Mouse (Mus musculus) Muller cell, postnatal 12 days (primary cell): Measurements from ENCODE around the gene Spata17.

Experiments used
- DNase-seq: peaks from one replicate; pipeline ENCODE4 v3.0.0-alpha.2; 2015; ENCODE audit errors: inconsistent ontology term

Gene Spata17

DNA sequence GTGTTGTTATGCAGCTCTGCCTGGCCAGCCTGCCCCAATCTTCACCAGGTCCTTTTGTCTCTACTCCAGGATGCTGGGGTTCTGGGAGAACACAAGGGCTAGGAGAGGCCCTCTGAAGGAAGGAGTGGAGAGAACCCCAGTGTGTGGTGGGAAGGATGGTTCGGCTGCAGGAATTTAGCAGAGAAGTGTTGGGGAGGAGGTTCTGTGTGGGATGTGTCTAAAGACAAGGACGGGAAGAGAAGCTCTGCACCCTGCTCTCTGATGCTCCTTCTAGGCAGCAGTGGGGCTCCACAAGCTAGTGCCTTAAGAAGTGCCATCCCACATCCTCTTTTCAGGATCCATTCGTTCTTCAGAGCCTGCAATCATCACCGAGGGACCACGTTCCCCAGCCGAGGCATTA is 129.2 kb downstream of the Spata17 start:
- DNase-seq = no peak

DNA sequence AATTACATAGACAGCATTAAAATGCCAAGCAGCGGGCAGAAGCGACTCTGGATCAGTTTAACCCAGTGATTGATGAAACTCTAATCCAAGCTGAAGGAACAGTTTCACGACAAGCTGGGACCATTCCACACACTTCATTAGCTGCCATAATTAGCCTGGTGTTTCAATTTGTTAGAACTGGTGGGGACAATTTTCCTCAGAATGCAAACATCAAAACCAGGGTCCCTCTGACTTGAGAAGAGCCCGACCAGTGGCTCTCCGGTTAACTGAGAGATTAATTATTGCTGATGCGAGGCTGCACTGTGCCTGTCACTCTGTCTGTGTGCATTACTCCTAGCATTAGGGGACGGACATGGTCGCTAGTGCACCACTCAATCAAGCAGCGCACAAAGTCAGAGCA is 137.9 kb downstream of the Spata17 start:
- DNase-seq = no peak

DNA sequence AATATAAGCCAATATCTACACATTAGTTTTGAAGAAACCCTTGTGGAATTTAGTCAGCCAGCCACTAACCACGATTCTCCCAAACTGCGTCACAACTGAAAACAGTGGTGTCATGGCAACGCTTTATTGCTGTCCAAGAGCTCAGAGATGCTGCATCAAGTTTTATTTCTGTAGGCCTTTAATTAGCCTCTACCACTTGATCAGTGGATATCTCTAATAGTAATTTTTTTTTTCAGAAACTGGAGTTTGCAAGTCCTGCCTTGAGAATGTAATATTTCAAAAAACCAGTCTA is 138.3 kb downstream of the Spata17 start:
- DNase-seq = peak; percentile 70

DNA sequence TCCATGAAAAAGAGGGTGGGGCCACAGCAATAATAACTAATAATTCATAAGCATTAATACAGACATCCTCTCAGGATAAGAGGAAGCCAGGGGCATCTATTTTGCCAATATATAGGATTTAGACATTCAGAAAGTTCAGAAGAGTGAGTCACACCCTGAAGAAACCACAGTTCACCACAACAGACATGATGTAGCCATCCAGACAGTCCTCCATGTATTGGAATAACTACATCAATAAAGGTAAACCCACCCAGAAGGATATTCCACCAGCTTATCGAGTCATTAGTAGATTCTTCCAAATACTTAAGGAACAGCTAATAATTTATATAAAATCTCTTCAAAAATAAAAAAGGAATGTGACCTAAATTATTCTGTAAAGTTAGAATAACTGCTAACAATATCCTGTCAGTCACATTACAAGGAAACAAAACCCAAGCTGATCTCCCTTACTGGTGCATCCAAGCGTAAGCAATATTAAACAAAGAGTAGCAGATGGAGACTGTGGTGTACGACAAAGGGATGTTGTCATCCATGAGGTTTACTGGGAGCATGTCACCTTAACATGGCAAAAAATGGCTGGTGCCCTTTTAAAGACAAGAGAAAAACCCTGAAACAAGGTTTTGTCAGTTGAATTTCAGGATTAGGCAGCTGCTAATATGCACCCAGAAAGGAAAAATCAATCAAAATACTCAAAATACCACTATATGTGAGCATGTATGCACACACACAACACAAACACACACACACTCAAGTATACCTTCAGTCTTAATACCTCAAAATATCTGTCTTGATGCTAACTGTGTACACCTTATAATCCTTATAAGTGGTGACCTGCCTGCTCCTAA is 138.8 kb downstream of the Spata17 start:
- peak; percentile 75 for DNase-seq

DNA sequence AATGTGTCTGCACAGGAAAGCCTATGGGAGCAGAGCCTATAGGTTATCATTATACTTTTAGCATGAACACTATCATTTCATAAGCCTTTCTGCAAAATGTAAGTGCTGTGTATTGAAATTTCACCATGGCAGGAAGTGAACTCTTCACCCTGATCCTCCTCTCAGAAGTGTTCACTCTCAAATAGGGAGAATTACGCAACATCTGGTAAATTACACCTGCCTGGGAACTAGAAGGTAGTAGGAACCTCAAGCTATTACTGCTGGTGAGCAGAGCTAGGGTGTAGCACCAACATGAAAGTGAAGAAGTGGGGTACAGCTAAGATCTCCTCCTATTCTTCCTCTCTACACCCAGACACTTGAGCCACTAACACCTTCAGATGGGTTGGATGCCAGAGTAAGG is 155.4 kb downstream of the Spata17 start:
- DNase-seq = no peak

DNA sequence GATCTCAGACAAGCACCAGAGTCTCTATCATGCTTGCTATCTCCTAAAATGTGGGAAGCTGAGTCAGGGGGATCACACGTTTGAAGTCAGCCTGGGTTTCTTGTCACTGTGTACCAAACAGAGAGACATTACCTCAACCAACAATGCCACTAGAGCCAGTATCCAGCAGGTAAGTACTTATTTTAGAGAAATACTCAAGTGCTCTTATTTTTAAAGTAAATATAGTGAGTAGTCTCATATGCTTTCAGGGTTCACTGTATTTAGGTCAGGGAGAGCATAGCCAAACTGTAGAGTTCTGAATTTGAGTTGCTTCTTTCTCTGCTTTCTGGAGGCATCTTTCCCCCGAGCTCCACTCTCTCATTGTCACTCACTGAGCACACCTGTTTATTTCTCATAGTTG is 160.9 kb downstream of the Spata17 start:
- no peak for DNase-seq

DNA sequence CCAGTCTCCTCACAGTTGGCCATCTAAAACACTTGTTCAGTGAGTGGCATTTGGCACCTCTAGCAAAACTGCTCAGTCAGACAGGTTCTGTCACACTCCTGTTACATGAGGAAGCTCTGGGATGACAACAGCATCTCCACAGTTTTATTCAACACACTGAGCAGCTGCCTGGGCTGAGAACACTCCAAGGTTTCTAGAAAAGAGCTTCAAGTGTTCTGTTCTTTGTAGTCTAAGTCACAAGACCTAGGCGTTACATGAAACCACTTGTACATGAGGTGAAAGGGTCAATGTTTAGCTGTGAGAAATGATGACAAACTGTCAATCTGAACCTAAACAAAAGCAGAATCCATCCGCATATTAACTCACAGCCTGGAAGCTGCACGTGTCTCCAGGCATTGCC is 161.4 kb downstream of the Spata17 start:
- DNase-seq = no peak

DNA sequence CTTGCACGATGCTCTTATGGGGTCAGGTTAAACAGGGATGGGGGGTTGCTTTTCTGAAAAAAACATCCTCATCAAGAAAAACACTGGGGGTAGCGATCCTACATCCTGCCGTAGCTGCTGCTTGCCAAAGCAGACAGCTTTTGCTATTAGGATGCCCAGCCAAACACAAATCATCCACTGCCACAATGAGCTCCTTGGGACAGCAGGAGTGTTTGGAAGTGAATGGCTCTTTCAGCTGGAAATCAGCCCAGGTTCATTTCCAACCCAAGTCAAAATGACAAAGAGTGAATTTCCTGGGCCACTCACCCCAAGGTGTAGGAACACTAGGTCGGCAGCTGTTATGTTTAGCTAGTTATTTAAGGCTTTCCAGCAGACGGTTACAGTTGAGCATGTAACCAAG is 162.7 kb downstream of the Spata17 start:
- peak; percentile 46 for DNase-seq

DNA sequence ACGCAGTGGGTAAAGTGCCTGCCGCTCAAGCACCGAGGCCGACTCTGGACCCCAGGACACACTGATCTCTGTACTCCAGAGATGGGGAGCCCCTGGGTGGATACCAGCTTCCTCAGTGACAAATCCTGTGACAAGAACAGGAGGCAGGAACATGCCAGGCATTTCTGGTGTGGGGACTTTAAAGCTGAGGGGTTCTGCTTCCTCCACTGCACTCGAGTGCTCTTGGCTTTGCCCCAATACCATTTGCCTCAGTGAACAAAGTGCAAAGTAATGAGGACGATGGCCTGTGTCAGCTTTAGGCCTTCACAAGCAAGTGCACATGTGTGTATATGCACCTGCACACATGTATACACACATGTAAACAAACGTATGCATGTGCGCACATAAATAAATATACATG is 164.0 kb downstream of the Spata17 start:
- DNase-seq = no peak

DNA sequence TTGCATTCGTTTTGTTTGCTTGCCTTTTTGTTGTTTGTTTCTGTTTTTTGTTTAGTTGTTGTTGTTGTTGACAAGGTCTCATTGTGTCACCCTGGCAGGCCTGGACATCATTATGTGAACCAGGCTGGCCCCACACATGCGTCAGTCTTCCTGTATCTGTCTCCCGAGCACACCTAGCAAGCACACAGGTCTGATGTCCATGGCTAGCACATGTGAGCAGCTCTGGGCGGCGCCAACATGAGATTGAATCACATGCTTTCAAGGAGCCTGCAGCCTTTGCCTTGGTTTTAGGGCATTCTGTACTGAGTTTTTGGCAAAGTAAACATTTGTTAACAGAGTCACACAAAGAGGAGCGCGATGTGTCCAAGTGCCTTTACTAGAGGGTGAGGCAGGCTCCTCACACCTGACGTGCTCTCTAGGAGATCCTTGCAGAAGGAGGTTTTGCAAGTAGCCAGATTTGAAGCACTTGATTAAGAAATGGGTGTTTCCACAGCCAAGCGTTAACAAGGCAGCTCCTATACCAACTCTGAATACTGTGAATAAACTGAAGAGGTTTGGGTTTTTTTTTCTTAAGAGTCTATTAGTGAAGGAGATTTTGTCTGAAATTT is 166.5 kb downstream of the Spata17 start:
- no peak for DNase-seq

DNA sequence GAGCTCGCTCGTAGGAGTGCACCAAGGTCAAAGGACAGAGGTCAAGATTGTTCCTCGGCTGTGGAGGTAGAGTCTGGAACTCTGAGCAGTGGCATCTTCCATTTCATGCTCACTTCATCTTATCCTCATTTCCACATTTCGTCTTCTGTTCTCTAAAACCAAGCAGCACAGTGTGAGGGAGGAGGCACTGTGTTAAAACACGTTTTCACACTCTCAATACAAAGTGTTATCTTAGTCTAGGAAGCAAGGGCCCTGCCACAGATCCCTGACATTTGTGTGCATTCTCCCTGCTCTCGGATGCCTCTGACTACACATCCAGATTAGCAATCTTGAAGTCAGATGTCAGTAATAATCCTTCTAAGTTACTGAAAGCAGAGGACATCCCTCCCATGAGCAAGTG is 170.5 kb downstream of the Spata17 start:
- DNase-seq = no peak

DNA sequence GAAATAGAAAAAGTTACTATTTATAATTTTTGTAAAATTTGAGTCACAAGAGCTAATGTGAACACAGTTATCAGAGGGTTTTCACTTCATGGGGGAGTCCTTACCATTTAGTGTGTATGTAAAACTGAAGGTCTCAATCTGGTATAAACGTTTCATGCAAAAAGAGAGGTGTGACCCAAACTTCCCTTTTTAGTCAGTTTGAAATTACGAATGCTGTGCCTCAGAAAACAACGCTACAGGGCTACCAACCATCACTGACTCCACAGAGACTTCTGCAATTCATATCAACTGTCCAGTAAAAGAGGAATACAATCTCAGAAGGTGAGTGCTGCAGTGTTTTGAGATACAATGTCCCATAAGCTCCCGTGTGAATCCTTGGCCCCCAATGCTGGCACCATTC is 175.5 kb downstream of the Spata17 start:
- no peak for DNase-seq

DNA sequence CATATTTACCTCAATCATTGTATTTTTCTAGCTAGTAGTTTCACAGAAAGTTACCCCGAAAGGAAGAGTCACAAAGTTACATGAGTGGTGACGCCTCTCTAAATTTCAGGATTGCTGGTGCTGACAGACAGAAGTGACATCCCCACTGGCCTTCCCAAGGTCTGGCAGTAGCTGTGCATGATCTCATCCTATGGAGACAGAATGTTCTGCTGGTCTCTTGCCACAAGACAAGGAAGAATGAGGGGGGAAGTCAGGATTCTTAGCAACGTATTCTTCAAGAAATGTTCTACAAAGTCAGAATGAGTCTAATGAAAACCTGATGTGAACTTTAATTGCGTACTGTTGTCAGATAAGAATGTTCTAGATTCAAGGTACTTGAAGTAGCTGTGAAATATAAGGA is 179.5 kb downstream of the Spata17 start:
- DNase-seq = no peak

DNA sequence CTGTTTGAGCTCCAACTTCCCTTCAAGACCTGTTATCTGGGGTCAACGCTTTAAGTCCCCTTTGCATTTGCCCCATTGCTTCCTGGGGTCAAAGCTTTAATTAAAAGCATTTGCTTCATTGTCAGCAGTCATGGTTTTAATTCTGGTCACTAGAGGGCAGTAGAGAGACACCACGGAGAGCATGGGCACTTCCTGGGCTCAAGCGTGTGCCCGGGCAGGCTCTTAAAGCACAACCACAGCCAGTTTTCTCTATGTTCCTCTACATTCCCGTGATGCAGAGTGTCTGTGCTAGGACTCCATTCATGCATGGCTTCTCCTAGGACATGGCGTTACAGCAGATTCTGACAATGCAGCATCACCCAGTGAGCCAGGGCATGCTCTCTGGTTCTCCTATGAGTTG is 183.5 kb downstream of the Spata17 start:
- DNase-seq = peak; percentile 17

DNA sequence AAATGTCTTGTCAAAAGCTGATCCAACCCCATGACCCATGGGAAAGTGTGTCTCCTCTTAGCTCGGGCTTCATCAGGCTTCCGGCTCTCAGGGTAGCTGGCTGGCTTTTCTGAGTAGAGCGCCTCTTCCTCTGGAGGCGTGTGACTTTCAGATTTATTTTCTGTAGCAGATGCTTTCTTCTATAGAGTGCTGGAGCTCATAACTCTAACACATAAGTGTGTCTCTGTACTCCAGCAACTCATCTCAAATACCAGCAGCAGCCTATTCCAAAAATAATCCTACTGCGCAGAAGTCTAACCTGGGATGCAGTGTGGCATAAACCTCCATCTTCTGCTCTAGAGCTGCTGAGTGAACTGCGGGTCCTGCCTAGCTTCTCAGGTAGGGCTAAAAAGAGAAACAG is 186.4 kb downstream of the Spata17 start:
- DNase-seq = no peak

DNA sequence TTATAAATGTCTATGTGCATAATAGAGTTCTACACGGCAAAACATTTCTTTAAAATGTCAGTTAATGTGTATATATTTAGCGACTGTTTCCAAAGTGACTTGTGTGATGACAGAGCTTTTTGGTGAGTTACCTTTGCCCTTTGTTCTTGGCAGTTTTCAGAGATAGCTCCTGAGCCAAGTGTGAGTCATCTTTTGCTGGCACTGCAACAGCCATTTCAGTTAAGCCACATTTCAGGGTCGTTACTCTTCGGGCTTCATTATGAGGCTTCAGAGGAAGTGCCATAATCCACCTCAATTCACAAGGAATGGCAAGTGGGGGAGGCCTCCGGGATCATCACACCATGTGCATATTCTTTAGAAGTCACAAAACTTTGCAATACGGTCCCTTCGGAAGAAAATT is 195.3 kb downstream of the Spata17 start:
- DNase-seq = peak; percentile 84

DNA sequence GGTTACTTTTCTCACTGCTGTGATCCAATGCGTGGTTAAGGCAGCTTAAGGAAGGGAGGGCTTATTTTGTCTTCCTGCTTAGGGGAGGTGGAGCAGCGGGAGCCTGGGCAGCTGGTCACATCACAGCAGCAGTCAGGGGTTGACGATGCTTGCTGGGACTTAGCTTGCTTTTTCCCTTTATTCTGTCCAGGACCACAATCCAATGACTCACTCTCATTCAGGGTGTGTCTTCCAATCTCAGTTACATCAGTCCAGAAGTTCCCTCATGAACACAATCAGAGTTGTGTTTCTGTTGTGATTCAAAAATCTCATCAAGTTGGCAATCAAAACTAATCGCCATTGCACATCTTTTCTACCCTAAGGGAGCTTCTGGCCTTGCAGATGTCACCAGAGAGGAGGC is 199.1 kb downstream of the Spata17 start:
- peak; percentile 54 for DNase-seq

DNA sequence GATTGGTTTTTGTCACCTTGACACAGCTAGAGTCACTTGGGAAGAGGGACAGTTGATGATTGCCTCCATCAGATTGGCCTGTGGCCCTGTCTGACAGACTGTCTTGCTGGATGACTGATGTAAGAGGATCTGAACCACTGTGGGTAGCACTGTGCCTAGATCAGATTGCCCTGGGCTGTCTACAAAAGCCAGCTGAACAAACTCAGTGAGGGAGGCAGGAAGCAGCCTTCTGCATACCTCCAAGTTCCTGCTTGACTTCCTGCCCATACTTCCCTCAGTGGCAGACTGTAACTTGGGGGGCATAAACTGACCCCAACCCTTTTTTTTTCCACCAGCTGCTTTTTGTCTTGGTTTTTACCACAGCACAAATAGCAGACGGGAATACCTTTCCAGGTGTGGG is 199.6 kb downstream of the Spata17 start:
- DNase-seq = no peak

DNA sequence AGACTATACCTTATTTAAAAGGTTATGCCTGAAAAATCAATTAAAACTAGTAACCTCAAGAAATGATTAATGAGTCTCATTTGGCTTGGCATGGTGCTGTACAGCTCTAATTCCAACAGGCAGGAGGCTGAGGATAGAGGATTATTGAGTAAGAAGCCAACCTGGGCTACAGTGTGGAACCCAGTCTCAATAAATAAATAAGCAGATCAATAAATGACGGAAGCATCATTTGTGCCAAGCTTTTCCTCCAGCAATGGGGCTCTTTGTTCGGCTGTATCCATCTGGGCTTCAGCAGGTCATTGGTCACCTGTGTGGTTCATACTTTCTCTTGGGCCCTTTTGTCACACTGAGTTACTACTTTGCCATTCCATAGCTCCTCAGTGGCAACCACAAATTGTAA is 201.1 kb downstream of the Spata17 start:
- no peak for DNase-seq

DNA sequence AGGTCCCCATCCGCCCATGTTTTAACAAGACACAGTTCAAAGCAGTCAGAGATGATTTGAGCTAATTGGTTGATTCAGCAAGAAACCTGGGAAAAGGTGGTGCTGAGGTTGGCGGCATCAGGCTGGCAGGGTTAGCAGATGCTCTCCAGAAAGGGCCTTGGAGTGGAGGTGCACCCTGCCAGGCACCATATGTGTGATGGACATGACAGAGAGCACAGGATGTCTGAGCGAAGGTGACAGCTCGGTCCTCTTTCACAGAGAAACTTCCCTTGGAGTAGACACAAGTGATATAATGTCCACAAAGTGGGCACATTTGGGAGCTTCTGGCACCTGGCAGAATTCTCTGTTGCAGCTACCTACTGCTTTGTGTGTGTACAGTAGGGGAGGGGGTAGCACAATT is 203.7 kb downstream of the Spata17 start:
- no peak for DNase-seq

DNA sequence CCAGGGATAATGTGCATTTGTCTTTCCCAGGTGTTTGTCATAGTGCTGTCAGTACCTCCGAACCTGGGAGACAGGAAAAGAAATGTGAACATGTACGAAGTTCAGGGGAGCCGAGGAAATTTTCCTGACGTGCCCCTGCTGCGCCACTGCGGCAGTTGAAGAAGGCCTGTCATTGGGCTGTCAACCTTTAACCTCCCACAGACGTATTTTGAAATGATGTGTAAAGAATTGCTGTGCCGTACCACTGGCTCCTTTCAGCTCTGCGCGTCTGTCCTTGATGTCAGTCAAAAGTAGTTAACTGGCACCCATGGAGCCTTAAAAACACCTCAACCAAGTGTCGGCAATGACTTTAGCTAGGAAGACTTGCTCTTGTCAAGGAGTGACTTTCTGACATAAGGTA is 205.2 kb downstream of the Spata17 start:
- no peak for DNase-seq

DNA sequence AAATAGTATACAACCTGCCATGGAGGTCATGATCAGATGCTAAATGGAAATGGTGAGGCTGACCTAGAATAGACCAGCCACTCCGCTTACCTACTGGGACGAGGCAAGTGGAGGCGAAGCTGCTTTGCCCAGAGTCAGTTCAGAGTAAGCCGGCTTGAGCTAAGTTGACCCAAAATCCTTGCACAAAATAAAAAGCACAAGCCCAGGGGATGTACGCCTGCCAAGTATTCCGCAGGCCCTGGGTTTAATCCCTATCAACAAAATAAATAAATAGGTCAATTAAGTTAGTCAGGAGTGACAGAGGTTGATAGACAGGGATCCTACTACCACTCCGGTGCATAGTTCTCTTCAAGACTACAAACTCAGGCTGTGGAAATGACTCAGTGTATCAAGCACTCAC is 207.0 kb downstream of the Spata17 start:
- no peak for DNase-seq

DNA sequence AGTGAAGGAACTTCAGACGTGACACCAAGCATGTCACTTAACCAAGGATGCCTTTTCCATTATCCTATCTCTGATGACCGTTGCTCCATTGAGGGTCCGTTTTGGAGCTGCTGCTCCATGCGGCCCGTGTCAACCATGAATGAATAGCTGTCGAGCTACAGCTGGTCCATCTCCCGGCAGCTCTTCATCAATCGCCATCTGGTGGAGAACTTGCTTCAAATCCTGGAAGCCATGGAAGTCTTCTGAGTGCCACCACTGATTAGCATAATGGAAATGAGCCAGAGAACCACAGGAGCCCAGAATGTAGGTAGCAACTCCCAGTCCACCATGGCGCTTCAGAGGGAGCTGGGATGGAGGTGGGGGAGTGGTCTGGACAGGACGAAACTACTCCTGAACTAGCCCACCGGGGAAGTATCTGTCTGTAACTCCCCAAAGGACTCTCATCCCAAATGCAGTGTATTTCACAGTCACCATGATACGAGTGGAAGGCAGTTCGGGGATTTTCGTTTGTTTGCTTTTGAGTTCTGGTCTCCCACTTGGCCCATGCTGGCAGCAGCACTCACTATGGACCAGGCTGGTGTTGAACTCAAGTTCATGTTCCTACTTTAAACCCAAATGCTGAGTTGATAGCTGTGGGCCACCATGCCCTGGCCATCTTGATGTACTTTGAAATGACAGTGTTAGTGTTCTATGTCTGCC is 208.9 kb downstream of the Spata17 start:
- no peak for DNase-seq
